Mouse (Mus musculus) bone marrow macrophage, adult 2 months (primary cell): ENCODE data around the gene Tmc8.

Source experiments
- CTCF ChIP-seq: IDR thresholded peaks from 2 replicates; pipeline ENCODE4 v1.5.1; 2012; ENCODE audit warnings: low read depth, mild to moderate bottlenecking, low read length, moderate library complexity
- POLR2A ChIP-seq: IDR thresholded peaks from 2 replicates; pipeline ENCODE4 v1.6.1; 2012; ENCODE audit warnings: mild to moderate bottlenecking, low read depth, low read length, borderline replicate concordance

DNA sequence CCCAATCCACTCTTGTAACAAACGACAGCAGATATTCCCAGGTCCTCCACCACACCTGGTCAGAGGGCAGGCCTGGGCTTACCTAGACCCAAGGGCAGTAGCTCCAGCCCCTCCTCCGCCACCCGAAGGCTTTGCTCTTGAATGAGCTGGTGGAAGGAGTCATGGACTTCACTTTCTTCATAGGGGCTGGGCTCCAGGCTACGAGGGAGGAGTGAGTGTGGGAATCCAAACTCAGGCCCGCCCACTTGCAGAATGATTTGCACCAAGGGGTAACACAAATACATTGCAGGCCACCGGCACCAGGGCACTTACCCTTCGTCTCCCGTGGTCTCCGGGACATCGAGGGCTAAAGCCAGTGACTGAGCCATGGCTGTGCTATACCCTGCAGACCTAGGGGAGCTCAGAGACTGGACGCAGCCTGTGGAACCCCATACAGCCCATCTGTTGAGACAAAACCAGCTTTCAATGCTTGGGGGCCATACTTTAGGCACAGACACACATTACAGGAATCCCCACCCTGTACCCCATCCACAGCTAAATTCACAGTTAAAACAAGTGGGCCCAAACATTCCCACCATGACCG, 2.9 kb upstream of the Tmc8 start:
- TF ChIP-seq CTCF (no peak), POLR2A (no peak; the same call in 1 of the 2 replicates)
